Mouse (Mus musculus) ES-E14 (cell line): ENCODE measurements around the gene Rd3l.

Experiments used
- CHD2 ChIP-seq: IDR thresholded peaks from 2 replicates; pipeline ENCODE4 v1.6.1; 2014; ENCODE audit warnings: mild to moderate bottlenecking, low read depth, low read length, inconsistent platforms
- HCFC1 ChIP-seq: IDR thresholded peaks from 2 replicates; pipeline ENCODE4 v1.6.1; 2012; ENCODE audit warnings: low read length, inconsistent platforms, borderline replicate concordance; ENCODE audit not compliant: insufficient read depth
- MAFK ChIP-seq: IDR thresholded peaks from 2 replicates; pipeline ENCODE4 v1.6.1; 2014; ENCODE audit warnings: mild to moderate bottlenecking, low read depth, low read length, inconsistent platforms; ENCODE audit not compliant: insufficient read depth
- ZC3H11A ChIP-seq: IDR thresholded peaks from 2 replicates; pipeline ENCODE4 v1.6.1; 2012; ENCODE audit warnings: low read depth, mild to moderate bottlenecking, inconsistent platforms, low read length, borderline replicate concordance
- ZNF384 ChIP-seq: IDR thresholded peaks from 2 replicates; pipeline ENCODE4 v1.6.1; 2012; ENCODE audit warnings: low read depth, low read length, inconsistent platforms

- TF ChIP-seq ZC3H11A (no peak), ZNF384 (no peak), HCFC1 (no peak), CHD2 (no peak), MAFK (no peak)
Measured at GRCm38 (mm10) chr12:111931411-111932025, 49.6 kb downstream of the Rd3l start.
